Mouse (Mus musculus) kidney, adult 18-20 months (tissue): ENCODE results near the gene Armc10.
"Not testable (repeated sequence)": the region's sequence is repeated elsewhere in the genome, so short reads cannot be mapped to it uniquely, and the experiment has no call there.

Experiments
- DNase-seq: peaks from one replicate; pipeline ENCODE4 v3.0.0; 2021

Gene Armc10

DNA sequence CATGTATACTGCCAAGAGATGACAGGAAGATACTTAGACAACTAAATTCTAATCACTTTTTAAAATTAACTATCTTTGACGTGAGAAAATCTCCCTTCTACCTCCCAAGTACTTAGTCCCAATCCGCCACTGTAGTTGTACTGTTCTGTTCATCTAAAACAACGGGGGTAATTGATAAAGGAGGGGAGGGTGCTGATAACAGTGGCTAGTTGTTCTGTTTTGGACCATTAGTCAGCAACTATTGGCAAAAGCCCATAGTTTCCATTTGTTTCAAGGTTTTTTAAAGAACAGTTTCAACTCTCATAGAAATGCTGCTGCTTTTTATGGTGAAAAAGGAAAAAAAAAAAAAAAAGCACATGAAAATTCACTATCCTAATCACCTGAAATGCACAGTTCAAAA, 58.1 kb downstream of the Armc10 start:
- no peak for DNase-seq

- no peak for DNase-seq
Measured at GRCm38 (mm10) chr5:21706546-21706945, 60.9 kb downstream of the Armc10 start.

GRCm38 (mm10) chr5:21708011-21708410, 62.4 kb downstream of the Armc10 start:
- not testable (repeated sequence) for DNase-seq
